Mouse (Mus musculus) thymus, adult 2 months (tissue): ENCODE measurements around the gene Rpl23.

ENCODE experiments used
- CTCF ChIP-seq: fragments of 200-500 bp; IDR thresholded peaks from 2 replicates; pipeline ENCODE4 v1.5.1; 2012; ENCODE audit warnings: mild to moderate bottlenecking, control low read depth, low read length, moderate library complexity, borderline replicate concordance; ENCODE audit not compliant: control insufficient read depth, poor library complexity, insufficient read depth; ENCODE audit errors: extremely low read depth
- POLR2A ChIP-seq: fragments of 200-500 bp; IDR thresholded peaks from 2 replicates; pipeline ENCODE4 v1.6.1; 2012; ENCODE audit warnings: mild to moderate bottlenecking, low read length, control low read depth, moderate library complexity; ENCODE audit not compliant: control insufficient read depth, poor library complexity, insufficient read depth; ENCODE audit errors: extremely low read depth

- no peak for TF ChIP-seq POLR2A
- no peak for TF ChIP-seq CTCF
Measured at GRCm38 (mm10) chr11:97832001-97832400, 49.8 kb upstream of the Rpl23 start.
